Mouse (Mus musculus): Measurements from ENCODE around the gene Arf3. TPM values are rescaled to one million over a fixed set of nuclear protein-coding genes. Genes with fewer than 3 reads are reported as not detected.

The Arf3 gene
- total and polyA plus RNA-seq, 3 experiments, result 37.4 to 239 (median 140) TPM

DNA sequence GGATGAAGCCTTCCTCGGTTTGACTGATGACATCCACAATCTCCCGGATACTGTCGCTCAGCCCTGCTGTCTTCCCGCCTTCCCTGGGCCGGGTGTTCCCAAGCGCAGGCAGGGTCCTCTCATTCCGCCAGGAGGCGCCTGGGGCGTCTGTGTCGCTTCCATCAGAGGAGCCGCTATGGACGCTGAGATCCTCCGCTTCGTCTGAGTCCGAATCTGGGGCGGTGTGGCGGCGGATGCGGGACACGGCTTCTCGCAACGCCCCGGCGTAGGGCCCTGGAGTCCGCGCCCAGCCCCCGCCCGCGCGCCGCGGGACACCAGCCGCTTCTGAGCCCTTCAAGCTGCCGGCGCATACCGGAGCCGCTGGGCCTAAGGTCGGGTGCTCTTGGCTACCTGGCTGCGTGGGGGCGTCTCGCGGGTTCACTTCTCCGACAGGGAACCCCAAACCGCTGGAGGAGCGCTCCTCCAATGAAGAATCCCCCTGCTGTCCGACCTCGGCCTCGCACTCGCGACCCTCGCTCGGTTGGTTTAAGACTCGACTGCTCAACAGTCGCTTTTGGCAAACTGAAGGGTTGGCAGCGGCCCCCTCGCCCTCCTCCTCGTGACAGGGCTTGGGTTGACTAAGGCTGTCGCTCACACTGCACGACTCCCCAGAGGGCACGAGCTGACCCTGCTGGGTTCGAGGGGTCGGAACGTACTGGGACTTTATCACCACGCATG, 42.5 kb upstream of the Arf3 start (continued):
- TF ChIP-seq ZNF384 (IDR thresholded peaks at IDR 0.05; ENCODE audit: low read depth, low read length) (no peak), POLR2A (IDR thresholded peaks at IDR 0.05; ENCODE audit: control insufficient read depth in 1 of 2, insufficient read depth in 1 of 2, low read depth in 1 of 2, low read length in 2 of 2, poor library complexity in 1 of 2) (peak in 1 of 2 experiments; percentile 48; a peak in 1 of 4 replicates), ZC3H11A (IDR thresholded peaks at IDR 0.05; ENCODE audit: low read depth, low read length) (no peak), NELFE (IDR thresholded peaks at IDR 0.05; ENCODE audit: low read depth, low read length) (peak; percentile 15; the same call in 1 of the 2 replicates), GATA1 (IDR thresholded peaks at IDR 0.05; ENCODE audit: low read depth, low read length) (no peak), KAT2A (conservative IDR thresholded peaks at IDR 0.05; ENCODE audit: low read depth, low read length) (no peak), UBTF (IDR thresholded peaks at IDR 0.05; ENCODE audit: borderline replicate concordance, insufficient read depth, low read depth, low read length) (no peak), USF1 (IDR thresholded peaks at IDR 0.05; ENCODE audit: low read depth, low read length) (no peak)

- Histone ChIP-seq H3K4me3 (ENCODE audit: control insufficient read depth in 1 of 2, insufficient read depth in 1 of 2, low read depth in 2 of 2, low read length in 2 of 2) (peak overlapping the region in 1 of 2 experiments; percentile 38; a peak in 2 of 4 replicates), H3K9me3 (replicated peaks; ENCODE audit: insufficient read depth, low read length) (no peaks in the 10 kb centered on the region), H3K27ac (ENCODE audit: control insufficient read depth, low read depth, low read length) (no peak overlapping the region), H3K27me3 (ENCODE audit: control insufficient read depth in 1 of 2, insufficient read depth in 2 of 2, low read length in 2 of 2) (no peaks in the 10 kb centered on the region), H3K4me1 (ENCODE audit: control insufficient read depth in 1 of 2, insufficient read depth in 2 of 2, low read length in 2 of 2) (peaks cover 2 to 12% of the 10 kb centered on the region in 2 experiments; a peak in 2 of 4 replicates), H3K36me3 (ENCODE audit: control insufficient read depth in 1 of 2, insufficient read depth in 2 of 2, low read length in 2 of 2) (peaks cover 0 to 8% of the 10 kb centered on the region in 2 experiments; a peak in 2 of 4 replicates), H3K9ac (ENCODE audit: control insufficient read depth, low read depth, low read length, poor library complexity, severe bottlenecking) (peak overlapping the region; percentile 67), H3K79me2 (ENCODE audit: control insufficient read depth, insufficient read depth, low read length, poor library complexity) (peaks cover 28% of the 10 kb centered on the region)
- TF ChIP-seq ZNF384 (IDR thresholded peaks at IDR 0.05; ENCODE audit: low read depth, low read length), result peak; percentile 59; the same call in 1 of the 2 replicates
- TF ChIP-seq MAX (IDR thresholded peaks at IDR 0.05; ENCODE audit: low read length), result peak; percentile 77
- TF ChIP-seq TCF12 (IDR thresholded peaks at IDR 0.05; ENCODE audit: low read depth, low read length), result peak; percentile 43; the same call in 1 of the 2 replicates
- TF ChIP-seq MYC (IDR thresholded peaks at IDR 0.05; ENCODE audit: low read depth, low read length), result 0 out of 2 replicates have a peak, but pooled peaks have one; percentile 33
- TF ChIP-seq MXI1 (IDR thresholded peaks at IDR 0.05; ENCODE audit: low read depth, low read length), result peak; percentile 74
- TF ChIP-seq SMC3 (IDR thresholded peaks at IDR 0.05; ENCODE audit: low read depth, low read length), result peak; percentile 83
- no peak for TF ChIP-seq CHD2 (IDR thresholded peaks at IDR 0.05; ENCODE audit: low read length)
- no peak for TF ChIP-seq GATA1 (IDR thresholded peaks at IDR 0.05; ENCODE audit: low read depth, low read length)
- peak; percentile 40; the same call in 1 of the 2 replicates for TF ChIP-seq NRF1 (IDR thresholded peaks at IDR 0.05; ENCODE audit: insufficient read depth, low read depth, low read length, poor library complexity, severe bottlenecking)
- no peak for TF ChIP-seq KAT2A (conservative IDR thresholded peaks at IDR 0.05; ENCODE audit: low read depth, low read length)
- TF ChIP-seq ETS1 (IDR thresholded peaks at IDR 0.05; ENCODE audit: low read depth, low read length), result 0 out of 2 replicates have a peak, but pooled peaks have one; percentile 33
- TF ChIP-seq RAD21 (IDR thresholded peaks at IDR 0.05; ENCODE audit: low read depth, low read length), result peak; percentile 90
- TF ChIP-seq RCOR1 (IDR thresholded peaks at IDR 0.05; ENCODE audit: low read depth, low read length), result no peak
- peak; percentile 79; the same call in 1 of the 2 replicates for TF ChIP-seq SIN3A (IDR thresholded peaks at IDR 0.05; ENCODE audit: low read length)
- peak; percentile 64 for TF ChIP-seq HCFC1 (IDR thresholded peaks at IDR 0.05; ENCODE audit: low read depth, low read length)
- TF ChIP-seq ELF1 (IDR thresholded peaks at IDR 0.05; ENCODE audit: low read depth, low read length), result peak; percentile 62
- TF ChIP-seq ZC3H11A (IDR thresholded peaks at IDR 0.05; ENCODE audit: low read depth, low read length), result peak; percentile 74
- peak; percentile 89 to 95 (median 94) for TF ChIP-seq CTCF (IDR thresholded peaks at IDR 0.05 in 2 of 3, conservative IDR thresholded peaks at IDR 0.05 in 1 of 3; ENCODE audit: control insufficient read depth in 1 of 3, insufficient read depth in 1 of 3, low read depth in 2 of 3, low read length in 3 of 3, poor library complexity in 1 of 3, severe bottlenecking in 1 of 3)
- no peak for TF ChIP-seq UBTF (IDR thresholded peaks at IDR 0.05; ENCODE audit: borderline replicate concordance, insufficient read depth, low read depth, low read length)
- TF ChIP-seq MAZ (IDR thresholded peaks at IDR 0.05; ENCODE audit: low read depth, low read length), result peak; percentile 76; the same call in 1 of the 2 replicates
- TF ChIP-seq USF2 (IDR thresholded peaks at IDR 0.05; ENCODE audit: borderline replicate concordance in 1 of 2, insufficient read depth in 1 of 2, low read depth in 1 of 2, low read length in 2 of 2), result no peak
- no peak for TF ChIP-seq POLR2AphosphoS5 (IDR thresholded peaks at IDR 0.05; ENCODE audit: borderline replicate concordance, low read depth, low read length)
- DNase-seq (ENCODE audit: low read depth, low spot score), result peak; percentile 91
Measured at GRCm38 (mm10) chr15:98804054-98804453, 41.0 kb upstream of the Arf3 start.

Measured in MEL (cell line).